Mouse (Mus musculus): ENCODE measurements around the gene Pigb. TPM values are rescaled to one million over a fixed set of nuclear protein-coding genes. Genes with fewer than 3 reads are reported as not detected.

The Pigb gene
- total and polyA plus RNA-seq, 2 experiments from 2014 or later: 10.0 to 10.3 TPM

DNA sequence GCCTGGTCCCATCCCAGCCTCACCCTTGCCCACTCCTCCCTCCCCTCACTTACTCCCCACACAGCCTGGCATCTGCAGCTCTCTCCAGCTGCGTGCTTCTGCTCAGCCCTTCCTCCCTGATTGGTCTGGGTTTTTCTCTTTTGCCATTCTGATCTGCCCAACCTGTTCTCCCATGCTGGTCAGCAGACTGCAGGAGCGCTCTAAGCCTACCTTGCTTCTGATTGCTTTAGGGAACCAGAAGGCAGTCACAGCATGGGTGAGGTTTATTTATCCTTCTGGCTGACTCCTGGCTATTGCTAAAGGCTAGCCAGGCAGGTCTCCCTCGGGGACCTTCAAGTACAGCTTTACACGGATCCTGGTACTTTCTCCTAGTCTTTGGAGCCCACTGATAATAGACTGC is 8.8 kb downstream of the Pigb start:
- Histone ChIP-seq H3K4me2 (ENCODE audit: low read depth) (no peak overlapping the region), H3K4me1 (ENCODE audit: insufficient read depth) (no peaks in the 10 kb centered on the region), H3K9me3 (ENCODE audit: low read length) (no peaks in the 10 kb centered on the region), H3K27me3 (ENCODE audit: insufficient read depth, low read length) (no peaks in the 10 kb centered on the region), H3K9ac (no peak overlapping the region), H3K36me3 (ENCODE audit: insufficient read depth) (peaks cover 27% of the 10 kb centered on the region), H3K4me3 (ENCODE audit: low read depth, low read length) (no peak overlapping the region), H3K27ac (ENCODE audit: low read depth, low read length) (no peak overlapping the region)
- ATAC-seq (no peak), DNase-seq (no peak)
- WGBS: 76% methylated on average over 4 of the region's 4 CpGs
- TF ChIP-seq CTCF (IDR thresholded peaks at IDR 0.05; ENCODE audit: low read depth): no peak

- Histone ChIP-seq H3K27ac (ENCODE audit: low read depth, low read length) (no peak overlapping the region), H3K4me2 (ENCODE audit: low read depth) (no peak overlapping the region), H3K4me1 (ENCODE audit: insufficient read depth) (no peaks in the 10 kb centered on the region), H3K27me3 (ENCODE audit: insufficient read depth, low read length) (no peaks in the 10 kb centered on the region), H3K9ac (no peak overlapping the region), H3K4me3 (ENCODE audit: low read depth, low read length) (no peak overlapping the region), H3K9me3 (ENCODE audit: low read length) (no peaks in the 10 kb centered on the region), H3K36me3 (ENCODE audit: insufficient read depth) (peaks cover 27% of the 10 kb centered on the region)
- DNase-seq (no peak), ATAC-seq (no peak)
- TF ChIP-seq CTCF (IDR thresholded peaks at IDR 0.05; ENCODE audit: low read depth): no peak
- 93% methylated on average over 1 of the region's 1 CpGs for WGBS
Measured at GRCm38 (mm10) chr9:73030443-73030842, 9.7 kb downstream of the Pigb start.

DNA sequence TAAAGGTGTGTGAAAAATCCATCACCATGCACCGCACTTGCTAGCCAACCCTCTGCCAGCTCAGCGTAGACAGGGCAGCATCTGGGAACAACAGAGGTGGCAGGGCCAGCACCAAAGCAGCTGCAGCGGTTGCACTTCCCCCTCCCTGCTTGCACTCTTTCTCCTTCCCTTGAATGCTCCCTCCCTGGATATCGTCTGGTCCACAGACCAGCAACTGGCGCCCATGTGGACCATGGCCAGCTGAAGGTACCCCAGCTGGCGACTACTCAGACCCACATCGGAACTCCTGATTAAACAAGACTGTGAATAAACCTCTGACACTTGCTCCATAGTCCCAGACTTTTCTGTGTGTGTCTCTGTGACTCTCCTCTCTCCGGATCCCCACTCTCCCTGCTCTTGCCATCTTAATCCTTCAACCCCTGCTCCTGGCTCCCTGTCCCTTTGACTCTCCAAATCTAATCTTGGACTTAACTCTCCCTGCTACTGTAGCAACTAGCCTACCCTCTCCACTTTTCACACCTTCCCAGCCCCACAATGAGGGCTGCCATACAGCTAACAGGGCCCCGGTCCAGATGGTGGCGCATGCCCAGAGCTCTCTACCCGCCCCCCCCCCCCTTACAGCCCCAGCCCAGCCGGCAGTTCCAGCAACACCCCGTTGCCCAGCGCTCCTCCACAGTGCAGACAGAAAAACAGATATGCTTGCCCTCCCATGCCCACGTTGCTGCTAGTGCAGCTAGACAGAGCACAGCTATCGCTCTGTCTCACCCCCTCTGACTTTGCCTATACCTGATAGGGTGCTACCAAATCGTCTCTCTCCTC is 14.2 kb downstream of the Pigb start:
- H3K4me1 ChIP-seq (ENCODE audit: insufficient read depth): no peaks in the 10 kb centered on the region
- TF ChIP-seq CTCF (IDR thresholded peaks at IDR 0.05; ENCODE audit: low read depth): no peak
- H3K27ac ChIP-seq (ENCODE audit: low read depth, low read length): peak overlapping the region; percentile 45; the same call in 1 of the 2 replicates
- no peaks in the 10 kb centered on the region for H3K9me3 ChIP-seq (ENCODE audit: low read length)
- H3K36me3 ChIP-seq (ENCODE audit: insufficient read depth): peaks cover 16% of the 10 kb centered on the region
- no peaks in the 10 kb centered on the region for H3K27me3 ChIP-seq (ENCODE audit: insufficient read depth, low read length)
- ATAC-seq (peak; percentile 89), DNase-seq (peak; percentile 41)
- H3K9ac ChIP-seq: no peak overlapping the region
- peak overlapping the region; percentile 27 for H3K4me2 ChIP-seq (ENCODE audit: low read depth)
- WGBS: 17% methylated on average over 16 of the region's 17 CpGs
- no peak overlapping the region for H3K4me3 ChIP-seq (ENCODE audit: low read depth, low read length)

DNA sequence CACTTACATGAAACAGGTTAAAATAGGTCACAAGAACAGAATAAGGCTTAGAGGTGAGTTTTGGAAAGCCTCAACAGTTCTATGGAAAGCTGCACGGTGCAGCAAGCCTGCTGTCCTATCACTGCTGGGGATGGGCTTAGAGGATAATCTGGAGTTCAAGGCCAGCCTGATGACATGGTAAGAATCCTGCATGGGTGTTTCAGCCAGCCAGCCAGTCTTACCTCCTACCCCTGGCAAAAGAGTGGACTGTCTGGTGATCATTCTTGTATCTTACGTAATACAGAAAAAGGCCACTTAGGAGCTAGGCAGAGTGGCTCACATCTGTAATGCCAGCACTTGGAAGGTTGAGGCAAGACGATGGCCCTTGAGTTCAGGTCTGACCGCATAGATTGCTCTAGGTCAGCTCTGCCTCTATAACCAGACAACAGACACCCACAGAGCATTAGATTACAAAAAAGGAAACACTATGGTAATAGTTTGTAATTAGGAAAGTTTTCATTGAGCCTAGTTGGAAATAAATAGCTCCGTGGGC is 19.5 kb downstream of the Pigb start:
- ATAC-seq (no peak), DNase-seq (no peak)
- Histone ChIP-seq H3K9ac (no peak overlapping the region), H3K4me2 (ENCODE audit: low read depth) (no peak overlapping the region), H3K27me3 (ENCODE audit: insufficient read depth, low read length) (no peaks in the 10 kb centered on the region), H3K4me1 (ENCODE audit: insufficient read depth) (no peaks in the 10 kb centered on the region), H3K36me3 (ENCODE audit: insufficient read depth) (peaks cover 51% of the 10 kb centered on the region), H3K27ac (ENCODE audit: low read depth, low read length) (no peak overlapping the region), H3K9me3 (ENCODE audit: low read length) (no peaks in the 10 kb centered on the region), H3K4me3 (ENCODE audit: low read depth, low read length) (no peak overlapping the region)
- 97% methylated on average over 5 of the region's 5 CpGs for WGBS
- TF ChIP-seq CTCF (IDR thresholded peaks at IDR 0.05; ENCODE audit: low read depth): no peak

DNA sequence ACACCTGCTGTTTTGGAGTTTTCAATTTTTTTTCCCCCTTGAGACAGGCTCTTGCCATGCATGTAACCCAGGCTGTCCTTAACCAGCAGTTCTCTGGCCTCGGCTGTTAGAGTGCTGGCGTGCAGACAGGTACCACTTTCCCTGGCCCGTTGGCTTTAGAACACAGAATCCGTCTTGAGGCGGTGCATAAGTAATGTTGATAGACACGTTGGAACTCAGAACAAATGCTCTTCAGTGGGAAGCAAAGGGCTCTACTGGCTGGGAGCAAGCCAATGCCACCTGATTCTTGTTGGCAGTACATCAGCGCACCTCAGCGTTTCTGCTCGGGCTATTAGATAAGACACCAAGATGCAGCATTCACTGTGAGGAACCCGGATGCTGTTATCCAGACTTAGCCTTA is 20.3 kb downstream of the Pigb start:
- H3K4me3 ChIP-seq (ENCODE audit: low read depth, low read length): no peak overlapping the region
- WGBS: 74% methylated on average over 10 of the region's 10 CpGs
- no peaks in the 10 kb centered on the region for H3K4me1 ChIP-seq (ENCODE audit: insufficient read depth)
- no peak overlapping the region for H3K9ac ChIP-seq
- no peak overlapping the region for H3K27ac ChIP-seq (ENCODE audit: low read depth, low read length)
- H3K9me3 ChIP-seq (ENCODE audit: low read length): no peaks in the 10 kb centered on the region
- H3K27me3 ChIP-seq (ENCODE audit: insufficient read depth, low read length): no peaks in the 10 kb centered on the region
- no peak overlapping the region for H3K4me2 ChIP-seq (ENCODE audit: low read depth)
- peaks cover 54% of the 10 kb centered on the region for H3K36me3 ChIP-seq (ENCODE audit: insufficient read depth)
- ATAC-seq: no peak
- no peak for DNase-seq
- no peak for TF ChIP-seq CTCF (IDR thresholded peaks at IDR 0.05; ENCODE audit: low read depth)

- Histone ChIP-seq H3K9me3 (ENCODE audit: low read length) (no peaks in the 10 kb centered on the region), H3K27me3 (ENCODE audit: insufficient read depth, low read length) (no peaks in the 10 kb centered on the region), H3K27ac (ENCODE audit: low read depth, low read length) (no peak overlapping the region), H3K9ac (no peak overlapping the region), H3K4me3 (ENCODE audit: low read depth, low read length) (no peak overlapping the region), H3K36me3 (ENCODE audit: insufficient read depth) (peaks cover 90% of the 10 kb centered on the region), H3K4me2 (ENCODE audit: low read depth) (no peak overlapping the region), H3K4me1 (ENCODE audit: insufficient read depth) (no peaks in the 10 kb centered on the region)
- WGBS: 92% methylated on average over 13 of the region's 13 CpGs
- no peak for TF ChIP-seq CTCF (IDR thresholded peaks at IDR 0.05; ENCODE audit: low read depth)
- DNase-seq (no peak), ATAC-seq (no peak)
Measured at GRCm38 (mm10) chr9:73014724-73015123, 25.5 kb downstream of the Pigb start.

- Histone ChIP-seq H3K4me3 (ENCODE audit: low read depth, low read length) (no peak overlapping the region), H3K9ac (no peak overlapping the region), H3K9me3 (ENCODE audit: low read length) (no peaks in the 10 kb centered on the region), H3K36me3 (ENCODE audit: insufficient read depth) (peaks cover 74% of the 10 kb centered on the region), H3K27ac (ENCODE audit: low read depth, low read length) (no peak overlapping the region), H3K4me1 (ENCODE audit: insufficient read depth) (no peaks in the 10 kb centered on the region), H3K4me2 (ENCODE audit: low read depth) (no peak overlapping the region), H3K27me3 (ENCODE audit: insufficient read depth, low read length) (no peaks in the 10 kb centered on the region)
- ATAC-seq: no peak
- peak; percentile 30; the same call in 1 of the 2 replicates for TF ChIP-seq CTCF (IDR thresholded peaks at IDR 0.05; ENCODE audit: low read depth)
- no peak for DNase-seq
- WGBS: 90% methylated on average over 4 of the region's 4 CpGs
Measured at GRCm38 (mm10) chr9:73012629-73013028, 27.5 kb downstream of the Pigb start.
